Mouse (Mus musculus) retina, postnatal 7 days (tissue): ENCODE measurements around the gene Pdhb.
"Not testable (repeated sequence)": the region's sequence is repeated elsewhere in the genome, so short reads cannot be mapped to it uniquely, and the experiment has no call there.

Source experiments
- DNase-seq: peaks from one replicate; pipeline ENCODE4 v3.0.0-alpha.2; 2012; ENCODE audit warnings: low read depth, low spot score

The Pdhb gene

DNA sequence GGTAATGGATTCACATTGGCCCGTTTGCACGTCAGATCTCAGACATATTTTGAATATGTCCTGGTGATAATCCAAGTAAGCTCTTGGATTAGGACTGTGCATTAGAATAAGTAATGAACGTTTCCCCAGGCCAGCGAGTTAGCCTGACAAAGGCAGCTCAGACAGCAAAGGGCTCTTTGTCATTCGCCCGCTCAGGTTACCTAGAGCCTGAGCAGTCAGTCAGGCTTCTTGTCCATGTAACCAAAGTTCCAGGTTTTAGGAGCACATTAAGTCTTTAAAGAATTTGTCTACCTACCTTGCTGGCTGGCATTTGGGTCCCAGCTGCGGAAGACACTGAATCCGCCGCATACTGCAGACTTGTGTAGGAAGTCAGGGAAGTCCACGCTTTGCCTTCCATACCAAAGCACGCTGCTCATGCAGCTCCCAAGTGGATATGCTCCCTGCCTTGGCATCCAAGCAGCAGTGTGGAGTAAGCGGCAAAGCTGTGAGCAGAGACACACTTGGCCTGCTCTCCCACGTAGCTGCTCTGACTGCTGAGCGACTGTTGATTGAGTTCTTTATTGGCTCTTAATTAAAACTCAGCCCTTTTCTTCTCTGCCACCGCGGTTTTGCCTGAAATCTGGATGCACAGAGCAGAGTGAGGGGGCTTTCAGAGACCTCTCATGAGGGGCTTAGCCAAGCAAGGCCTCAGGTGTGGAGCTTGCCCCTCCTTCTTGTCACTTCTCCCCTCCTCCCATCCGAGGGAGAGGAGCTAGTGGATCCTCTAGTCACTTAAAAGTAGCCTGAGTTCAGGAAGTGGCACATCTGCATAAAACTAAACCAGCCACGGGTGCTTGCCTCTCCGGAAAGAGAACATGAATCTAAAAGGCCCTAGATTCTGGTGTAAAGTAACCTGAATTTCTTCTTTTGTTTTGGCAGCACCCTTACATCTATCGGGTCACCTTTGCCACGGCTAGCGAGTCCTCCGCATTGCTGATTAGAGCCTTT lies 32.8 kb downstream of the Pdhb start:
- no peak for DNase-seq

DNA sequence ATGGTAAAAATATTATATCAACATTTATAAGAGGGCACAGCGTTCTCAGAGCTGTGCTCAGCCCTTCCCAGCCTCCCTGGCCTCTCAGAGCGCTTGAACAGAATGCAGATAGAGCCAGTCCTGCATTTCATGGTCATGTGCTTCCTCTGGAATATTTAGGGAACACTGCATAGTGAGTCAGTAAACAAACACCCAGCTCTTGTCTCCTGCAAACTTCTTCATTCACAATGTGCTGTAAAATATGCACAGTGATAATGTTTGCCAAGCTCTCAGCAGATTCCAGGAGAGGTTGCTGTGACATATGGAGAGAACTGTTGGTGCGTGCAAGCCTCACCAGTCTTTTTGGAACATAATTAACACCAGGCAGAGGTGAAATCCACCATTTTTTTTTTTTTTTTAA lies 37.7 kb downstream of the Pdhb start:
- no peak for DNase-seq

DNA sequence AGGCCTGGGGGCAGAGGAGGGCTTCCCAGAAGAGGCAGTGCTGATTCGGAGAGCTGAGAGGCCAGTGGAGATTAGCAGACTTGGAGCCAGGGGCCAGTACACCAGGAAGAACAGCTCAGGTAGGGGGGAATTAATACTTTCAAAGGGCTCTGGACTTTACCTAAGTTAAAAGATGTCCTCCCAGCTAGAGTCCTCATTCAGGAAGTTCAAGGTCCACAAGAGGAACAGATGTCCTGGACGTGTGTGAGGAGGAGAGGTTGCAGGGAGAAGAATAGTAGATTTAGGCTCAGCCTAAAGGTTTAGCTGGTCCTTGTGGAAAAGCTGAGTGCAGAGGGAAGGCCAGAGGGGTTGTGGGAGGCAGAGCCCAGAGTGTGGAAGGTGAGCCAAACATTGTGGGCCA lies 38.6 kb downstream of the Pdhb start:
- DNase-seq, result no peak

DNA sequence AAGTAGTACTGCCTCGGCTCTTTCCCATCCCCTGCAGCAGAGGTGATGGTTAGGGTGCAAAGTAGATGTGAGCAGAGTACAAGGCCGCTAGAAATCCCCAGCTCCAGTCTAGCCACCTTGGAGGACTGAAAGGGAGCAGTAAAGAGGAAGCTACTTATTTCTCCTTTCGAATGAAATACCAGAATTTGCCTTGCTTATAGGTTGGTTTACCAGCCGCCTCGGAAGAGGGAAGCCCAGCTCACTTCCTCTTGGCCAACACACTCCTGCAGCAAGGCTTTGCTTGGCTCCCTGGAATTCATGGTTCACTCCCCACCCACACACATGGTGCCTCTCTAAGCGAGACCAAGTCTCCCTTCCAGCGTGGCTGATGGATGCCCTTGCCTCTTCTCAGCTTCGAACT lies 40.0 kb downstream of the Pdhb start:
- no peak for DNase-seq

DNA sequence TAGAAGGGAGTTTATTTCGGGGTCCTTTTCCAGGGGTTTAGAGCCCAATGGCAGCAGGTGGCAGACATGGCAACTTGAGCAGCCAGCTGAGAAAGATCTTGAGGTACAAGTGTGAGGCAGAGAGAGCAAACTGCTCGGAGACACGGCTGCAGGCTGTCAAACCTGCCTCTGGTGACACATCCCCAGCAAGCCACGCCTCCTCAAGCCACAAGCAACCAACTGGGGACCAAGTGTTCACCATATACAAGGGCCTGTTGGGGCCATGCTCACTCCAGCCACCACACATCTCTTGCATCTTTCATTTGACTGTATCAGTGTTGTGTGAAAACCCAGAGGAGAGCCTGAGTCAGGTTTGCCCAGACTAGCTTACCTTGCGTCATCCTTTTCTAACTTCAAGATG lies 44.9 kb downstream of the Pdhb start:
- no peak for DNase-seq

DNA sequence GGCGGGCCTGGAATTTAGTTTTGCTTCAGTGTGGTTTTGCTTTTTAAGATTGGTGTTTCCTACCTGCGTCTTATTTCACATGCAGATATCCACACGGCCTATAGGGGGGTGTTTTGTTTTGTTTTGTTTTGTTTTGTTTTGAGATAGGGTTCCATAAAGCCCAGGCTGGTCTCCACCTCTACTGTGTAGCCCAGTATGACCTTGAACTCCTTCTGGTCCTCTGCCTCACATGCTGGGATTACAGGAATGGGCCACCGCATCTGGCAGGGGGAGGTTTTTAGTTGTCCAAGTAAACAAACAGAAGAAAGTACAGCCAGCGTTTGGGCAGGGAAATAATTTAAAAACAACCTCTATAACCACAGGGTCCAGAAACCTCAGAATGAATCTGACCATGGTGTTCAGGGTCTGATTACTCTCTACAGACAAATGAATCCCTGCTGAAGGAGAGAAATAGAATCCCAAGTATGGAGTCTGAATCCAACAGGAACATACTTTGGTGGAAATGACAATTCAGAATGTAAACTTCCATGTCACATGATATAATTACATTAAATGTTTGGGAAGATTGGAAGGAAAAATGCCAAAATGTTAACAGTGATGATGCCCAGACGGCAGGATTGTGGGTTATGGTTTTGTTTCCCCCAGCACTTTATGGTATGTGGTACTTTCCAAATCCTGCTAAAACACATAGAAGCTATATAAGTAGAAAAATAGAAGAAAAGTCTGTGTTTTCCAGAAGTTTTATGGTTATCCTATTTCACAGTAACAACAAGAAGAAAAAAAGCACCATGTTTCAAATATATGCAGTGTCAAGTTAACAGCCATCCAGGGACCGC lies 48.6 kb downstream of the Pdhb start:
- DNase-seq, result no peak

DNA sequence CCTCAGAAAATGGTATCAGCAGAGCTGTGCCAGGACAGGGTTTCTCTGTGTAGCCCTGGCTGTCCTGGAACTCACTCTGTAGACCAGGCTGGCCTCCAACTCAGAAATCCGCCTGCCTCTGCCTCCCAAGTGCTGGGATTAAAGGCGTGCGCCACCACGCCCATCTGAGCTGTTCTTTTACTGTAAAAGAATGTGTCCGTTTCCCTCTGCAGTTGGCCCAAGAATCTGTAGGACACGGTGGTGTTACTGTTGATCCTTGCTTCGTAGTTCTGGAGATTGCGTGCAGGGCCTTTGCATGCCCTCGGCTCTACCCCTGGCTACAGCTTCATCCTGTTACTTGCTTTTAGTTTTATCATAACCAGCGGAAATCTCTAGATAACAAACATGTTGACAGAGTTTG lies 49.2 kb downstream of the Pdhb start:
- DNase-seq, result not testable (repeated sequence)

DNA sequence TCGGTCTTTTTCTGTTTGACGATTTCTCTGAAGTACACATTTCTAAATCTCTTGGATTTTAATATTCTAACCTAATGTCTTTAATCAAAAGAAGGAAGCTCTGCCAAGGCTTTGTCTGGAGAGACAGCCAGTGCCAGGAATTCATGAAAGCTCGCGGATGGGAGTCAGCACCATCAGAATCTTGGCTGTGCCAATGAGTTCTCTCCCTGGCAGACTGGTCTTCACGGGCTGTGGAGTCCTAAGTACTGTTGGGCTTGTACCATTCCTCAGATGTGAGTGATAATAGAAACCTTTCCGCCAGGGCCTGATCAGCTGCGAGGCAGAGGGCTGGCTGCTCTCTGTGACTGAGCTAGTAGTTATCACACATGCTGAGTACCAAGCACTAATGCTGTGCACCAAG lies 49.7 kb downstream of the Pdhb start:
- no peak for DNase-seq

DNA sequence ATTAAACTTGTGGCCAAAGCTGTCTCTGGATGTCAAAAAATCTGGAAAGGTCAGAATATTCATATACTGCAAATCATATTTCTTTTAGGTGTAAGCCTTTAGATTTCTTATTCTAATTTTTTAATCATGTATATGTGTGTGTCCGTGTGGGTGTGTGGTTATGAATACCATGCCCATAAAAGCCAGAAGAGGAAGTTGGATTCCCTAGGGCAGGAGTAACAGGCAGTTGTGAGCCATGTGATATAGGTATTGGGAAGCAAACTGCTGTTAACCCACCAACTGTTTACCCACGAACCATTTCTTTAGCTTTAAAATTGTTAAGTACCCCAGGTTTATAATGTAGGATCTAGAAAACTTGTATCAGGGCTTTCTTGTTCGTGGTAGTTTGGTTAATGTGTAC lies 52.9 kb downstream of the Pdhb start:
- DNase-seq, result no peak

DNA sequence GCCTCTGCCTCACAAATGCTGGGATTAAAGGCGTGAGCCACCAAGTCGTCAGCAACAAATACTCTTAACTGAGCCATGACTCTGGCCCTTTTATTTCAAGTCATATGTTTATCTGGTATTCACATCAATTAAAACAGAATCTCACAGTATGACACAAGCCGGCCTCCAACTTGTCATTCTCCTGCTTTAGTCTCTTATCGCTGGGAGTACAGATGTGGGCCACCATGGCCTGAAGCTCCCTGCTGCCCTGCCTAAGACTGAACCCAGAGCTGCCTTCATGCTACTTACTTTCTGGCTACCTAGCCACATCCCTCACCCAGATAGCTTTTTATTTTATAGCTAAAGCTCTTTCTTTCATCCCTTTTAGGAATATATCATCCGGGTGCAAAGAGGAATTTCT lies 53.4 kb downstream of the Pdhb start:
- DNase-seq, result no peak

DNA sequence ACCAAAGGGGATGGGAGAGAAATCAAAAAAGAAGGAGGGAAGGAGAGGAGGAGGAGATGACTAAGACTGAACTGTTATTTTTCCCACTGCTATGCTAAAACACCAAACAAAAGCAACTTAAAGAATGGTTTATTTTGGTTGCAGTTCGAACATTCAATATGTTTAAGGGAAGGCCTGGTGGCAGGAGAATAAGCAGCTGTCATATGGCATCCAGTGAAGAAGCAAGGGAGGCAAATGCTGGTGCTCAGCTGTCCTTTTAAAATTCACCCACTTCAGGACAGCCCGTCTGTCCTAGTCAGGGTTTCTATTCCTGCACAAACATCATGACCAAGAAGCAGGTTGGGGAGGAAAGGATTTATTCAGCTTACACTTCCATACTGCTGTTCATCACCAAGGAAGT lies 55.5 kb downstream of the Pdhb start:
- DNase-seq, result no peak
